Mouse (Mus musculus) brown adipose tissue, adult 24 weeks (tissue): ENCODE measurements around the gene Prtg. TPM values are rescaled to one million over a fixed set of nuclear protein-coding genes. Genes with fewer than 3 reads are reported as not detected.

Source experiments
- H3K27ac ChIP-seq: fragments of 200-500 bp; replicated peaks from 2 replicates; pipeline ENCODE4 v1.5.1; 2012; ENCODE audit warnings: low read depth, mild to moderate bottlenecking, low read length
- H3K4me1 ChIP-seq: fragments of 200-500 bp; 2 replicates; pipeline ENCODE4 v1.6.1; 2012; ENCODE audit warnings: low read length, mixed read lengths; ENCODE audit not compliant: control insufficient read depth, insufficient read depth, insufficient read length
- H3K4me3 ChIP-seq: fragments of 200-500 bp; 2 replicates; pipeline ENCODE4 v1.5.1; 2012; ENCODE audit warnings: low read depth, mild to moderate bottlenecking, low read length, moderate library complexity; ENCODE audit not compliant: insufficient read depth
- polyA plus RNA-seq: library from polyadenylated mRNA; stranded (reverse); fragments of >200 nt; gene quantifications from 2 replicates; pipeline ENCODE4 v1.2.4, GENCODE M21; 2012; ENCODE audit not compliant: missing spikeins, insufficient read depth, insufficient read length

Gene Prtg
- polyA plus RNA-seq, 1 experiment: not detected

DNA sequence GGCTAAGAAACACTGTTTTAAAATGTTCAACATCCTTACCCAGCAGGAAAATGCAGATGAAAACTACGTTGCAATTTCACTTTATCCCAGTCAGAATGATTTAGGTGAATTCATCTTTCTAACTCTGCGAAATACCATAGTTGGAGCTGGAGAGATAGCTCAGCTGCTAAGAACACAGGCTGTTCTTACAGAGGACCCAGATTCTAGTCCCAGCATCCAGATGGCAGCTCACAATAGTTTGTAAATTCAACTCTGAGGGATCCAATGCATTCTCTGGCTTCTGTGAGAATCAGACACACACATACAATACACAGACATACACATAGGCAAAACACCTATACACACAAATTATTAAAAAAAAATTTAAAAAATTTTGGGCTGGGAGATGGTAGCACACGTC, 11.4 kb upstream of the Prtg start:
- Histone ChIP-seq H3K27ac (no peak overlapping the region), H3K4me3 (no peak overlapping the region), H3K4me1 (peaks cover 10% of the 10 kb centered on the region)

DNA sequence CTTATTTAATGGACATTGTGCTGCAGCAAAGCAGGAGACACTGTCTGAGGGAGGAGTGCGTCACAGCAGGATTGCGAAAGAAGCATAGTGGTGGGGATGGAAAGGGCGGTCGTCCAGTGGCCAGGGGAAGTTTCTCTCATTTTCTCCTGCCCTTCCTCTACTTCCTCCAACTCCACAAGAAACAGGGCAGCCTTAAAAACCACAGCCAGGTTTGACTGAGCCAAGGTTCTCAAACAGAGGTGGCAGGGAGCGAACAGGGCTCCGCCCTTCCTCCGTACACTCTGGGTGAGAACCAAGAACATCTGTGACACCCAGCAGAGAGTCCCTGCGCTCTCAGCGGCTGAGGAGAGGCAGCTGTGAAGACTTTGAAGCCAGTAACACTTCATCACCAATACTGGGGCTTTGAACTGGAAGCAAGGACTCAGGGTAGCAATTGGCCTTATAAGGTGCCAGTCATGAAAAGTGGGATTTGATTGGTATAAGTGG, 9.5 kb upstream of the Prtg start:
- Histone ChIP-seq H3K4me1 (peaks cover 9% of the 10 kb centered on the region), H3K27ac (peak overlapping the region; percentile 81; the same call in 1 of the 2 replicates), H3K4me3 (peak overlapping the region; percentile 59)

DNA sequence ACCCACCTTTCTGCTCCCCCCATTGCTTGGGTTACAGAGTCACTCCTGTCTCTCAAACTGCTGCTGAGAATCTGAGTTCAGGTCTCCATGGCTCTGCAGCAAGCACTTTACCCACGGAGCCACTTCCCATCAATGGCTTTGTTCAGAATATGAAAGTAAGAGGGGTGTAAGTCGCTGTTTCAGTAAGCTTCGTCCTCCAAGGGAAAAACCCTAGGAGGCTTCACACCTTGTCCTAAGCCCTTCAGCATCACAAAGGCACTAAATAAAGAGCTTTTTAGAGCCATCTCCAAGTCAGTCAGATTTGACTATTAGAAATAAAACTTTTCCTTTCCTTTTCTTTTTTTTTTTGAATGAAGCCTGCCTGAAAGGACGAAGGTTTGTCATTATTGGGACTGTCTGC, 3.4 kb upstream of the Prtg start:
- Histone ChIP-seq H3K4me3 (no peak overlapping the region), H3K4me1 (peaks cover 5% of the 10 kb centered on the region; the same call in 1 of the 2 replicates), H3K27ac (no peak overlapping the region)

DNA sequence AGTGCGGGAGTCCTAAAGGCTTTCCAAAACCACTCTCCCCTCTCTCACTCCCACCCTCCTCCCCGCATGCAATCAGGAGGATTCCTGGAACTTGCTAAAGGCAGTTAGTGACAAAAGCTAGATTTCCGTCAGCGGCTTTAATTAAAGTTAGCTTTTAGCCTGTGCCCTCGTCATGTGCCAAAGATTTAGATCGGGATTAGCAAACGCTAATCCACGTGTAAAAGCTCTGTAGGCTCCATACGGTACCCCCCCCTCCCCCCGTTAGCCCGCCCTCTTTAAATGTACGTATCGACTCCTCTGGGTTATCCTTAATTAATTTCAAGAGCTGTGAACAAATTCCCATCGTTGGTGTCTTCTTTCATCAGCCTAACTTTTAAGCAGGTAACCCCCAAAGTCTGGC, 528 bp upstream of the Prtg start:
- H3K27ac ChIP-seq: no peak overlapping the region
- H3K4me3 ChIP-seq: no peak overlapping the region
- H3K4me1 ChIP-seq: no peaks in the 10 kb centered on the region

DNA sequence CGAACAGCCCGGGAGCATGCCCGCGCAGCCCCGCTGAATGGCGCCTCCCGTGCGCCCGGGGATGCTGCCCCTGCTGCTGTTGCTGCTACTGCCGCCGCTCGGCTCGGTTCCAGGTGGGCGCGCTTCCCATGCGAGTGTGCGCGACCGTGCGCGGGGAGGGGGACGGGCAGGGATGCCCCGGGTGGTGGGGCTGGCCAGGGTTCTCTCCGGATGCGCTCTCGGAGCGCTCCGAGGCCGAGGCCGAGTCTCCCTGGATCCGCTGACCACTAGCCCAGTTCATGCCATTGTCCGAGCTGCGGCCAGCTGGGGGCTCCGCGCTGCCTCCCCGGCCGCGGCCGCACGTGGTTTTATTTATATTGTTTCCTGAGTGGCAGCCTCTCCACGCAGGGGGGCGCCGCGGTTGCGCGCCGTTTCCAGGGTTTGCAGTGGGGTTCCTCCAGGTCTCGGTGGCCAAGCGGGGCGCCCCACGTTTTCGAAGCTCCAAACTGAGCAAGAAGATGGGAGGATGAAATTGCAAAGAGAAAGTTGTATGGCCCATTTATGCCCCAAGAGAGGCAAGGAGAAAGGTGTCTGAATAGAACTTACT, 839 bp downstream of the Prtg start:
- Histone ChIP-seq H3K4me3 (peak overlapping the region; percentile 65), H3K27ac (no peak overlapping the region), H3K4me1 (no peaks in the 10 kb centered on the region)

DNA sequence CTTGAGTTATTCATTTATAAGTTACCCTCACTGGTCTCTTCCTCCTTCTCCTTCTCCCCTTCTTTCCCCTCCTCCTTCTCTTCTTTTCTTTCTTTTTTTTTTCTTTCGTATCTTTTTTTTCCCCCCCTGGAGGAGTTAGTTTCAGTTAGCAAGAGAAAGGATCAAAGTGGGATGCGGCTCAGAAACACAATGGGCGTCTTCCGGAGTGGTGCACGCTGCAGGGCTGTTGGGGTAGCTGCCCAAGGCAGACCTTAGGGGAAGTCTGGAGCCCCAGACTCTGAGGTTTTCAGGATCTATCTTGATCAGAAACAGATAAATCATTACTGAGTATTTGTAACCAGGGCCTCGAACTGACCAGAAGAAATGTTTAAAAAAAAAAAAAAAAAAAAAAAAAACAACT, 1.5 kb downstream of the Prtg start:
- Histone ChIP-seq H3K4me3 (no peak overlapping the region), H3K4me1 (no peaks in the 10 kb centered on the region), H3K27ac (no peak overlapping the region)

DNA sequence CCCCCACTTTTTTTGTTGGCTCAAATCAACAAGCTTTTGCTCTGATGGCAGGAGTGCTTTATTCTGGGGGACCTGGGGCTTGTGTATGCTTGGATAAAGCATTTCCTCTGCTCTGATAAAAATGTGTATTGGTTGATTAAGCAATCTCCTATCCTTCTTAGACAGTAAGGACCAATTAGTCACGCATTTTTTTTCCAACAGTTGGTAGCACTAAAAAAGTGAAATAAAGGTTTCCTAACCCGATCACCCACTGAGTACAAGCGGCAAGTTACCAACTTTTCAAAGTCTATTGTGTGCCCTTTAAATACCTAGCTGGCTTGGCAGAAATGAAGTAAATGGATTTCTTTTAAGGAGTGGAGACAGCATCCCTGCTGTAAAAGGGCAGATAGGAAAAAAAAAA, 1.9 kb downstream of the Prtg start:
- H3K27ac ChIP-seq: no peak overlapping the region
- no peak overlapping the region for H3K4me3 ChIP-seq
- no peaks in the 10 kb centered on the region for H3K4me1 ChIP-seq

DNA sequence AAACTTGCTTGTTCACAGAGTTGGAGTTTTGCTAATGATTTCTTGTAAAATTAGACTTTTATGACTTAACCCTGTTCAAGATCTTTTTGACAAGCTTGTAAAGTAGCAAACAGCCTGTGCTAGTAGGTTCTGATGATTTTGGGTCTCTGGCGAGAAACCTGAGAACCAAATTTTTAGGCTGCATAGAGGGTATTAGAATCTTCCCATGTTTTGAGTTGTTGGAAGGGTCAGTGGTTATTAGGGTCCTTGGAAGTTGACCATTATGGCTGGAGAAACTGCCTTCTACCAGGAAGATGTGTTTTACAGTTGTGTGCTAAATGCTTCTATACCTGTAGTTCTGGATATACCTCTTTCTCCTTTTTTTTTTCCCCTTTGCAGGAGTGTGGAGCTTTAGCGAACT, 2.4 kb downstream of the Prtg start:
- no peaks in the 10 kb centered on the region for H3K4me1 ChIP-seq
- no peak overlapping the region for H3K27ac ChIP-seq
- H3K4me3 ChIP-seq: no peak overlapping the region

DNA sequence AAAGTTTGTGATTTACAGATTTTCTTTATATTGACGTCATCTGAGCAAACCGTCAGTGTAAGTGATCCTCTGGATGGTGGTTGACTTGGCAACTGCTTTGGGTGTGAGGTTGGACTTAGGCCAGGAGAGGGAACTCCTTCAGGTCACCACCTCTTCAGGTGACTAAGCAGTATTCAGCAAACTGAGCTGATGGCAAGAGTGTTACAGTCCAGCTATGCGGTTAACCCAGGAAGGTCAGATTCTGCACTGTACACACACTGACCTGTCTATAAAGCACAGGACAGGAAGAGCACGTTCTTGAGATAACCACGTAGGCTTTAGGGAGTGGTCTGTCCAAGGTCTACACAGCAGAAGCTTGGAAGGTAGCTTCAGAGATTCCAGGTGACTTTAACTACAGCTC, 3.9 kb downstream of the Prtg start:
- no peak overlapping the region for H3K27ac ChIP-seq
- no peak overlapping the region for H3K4me3 ChIP-seq
- H3K4me1 ChIP-seq: no peaks in the 10 kb centered on the region

DNA sequence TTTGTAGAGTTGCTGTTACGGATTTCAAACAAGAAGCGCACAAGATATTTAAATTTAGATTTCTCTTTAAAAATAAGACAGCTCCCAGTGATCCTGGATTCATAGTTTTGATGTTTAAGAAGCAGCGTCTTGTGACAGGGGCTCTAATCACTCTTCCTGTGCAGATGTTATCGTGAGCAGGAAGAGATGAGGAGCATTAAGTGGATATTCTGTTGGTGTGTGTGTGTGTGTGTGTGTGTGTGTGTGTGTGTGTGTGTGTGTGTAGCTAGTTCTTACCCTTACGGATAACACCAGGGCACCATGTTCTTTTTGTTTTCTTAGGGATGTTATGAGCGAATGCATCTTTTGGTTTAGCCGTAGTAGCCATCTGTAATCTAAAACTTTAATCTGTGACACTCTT, 5.4 kb downstream of the Prtg start:
- Histone ChIP-seq H3K27ac (no peak overlapping the region), H3K4me1 (no peaks in the 10 kb centered on the region)

DNA sequence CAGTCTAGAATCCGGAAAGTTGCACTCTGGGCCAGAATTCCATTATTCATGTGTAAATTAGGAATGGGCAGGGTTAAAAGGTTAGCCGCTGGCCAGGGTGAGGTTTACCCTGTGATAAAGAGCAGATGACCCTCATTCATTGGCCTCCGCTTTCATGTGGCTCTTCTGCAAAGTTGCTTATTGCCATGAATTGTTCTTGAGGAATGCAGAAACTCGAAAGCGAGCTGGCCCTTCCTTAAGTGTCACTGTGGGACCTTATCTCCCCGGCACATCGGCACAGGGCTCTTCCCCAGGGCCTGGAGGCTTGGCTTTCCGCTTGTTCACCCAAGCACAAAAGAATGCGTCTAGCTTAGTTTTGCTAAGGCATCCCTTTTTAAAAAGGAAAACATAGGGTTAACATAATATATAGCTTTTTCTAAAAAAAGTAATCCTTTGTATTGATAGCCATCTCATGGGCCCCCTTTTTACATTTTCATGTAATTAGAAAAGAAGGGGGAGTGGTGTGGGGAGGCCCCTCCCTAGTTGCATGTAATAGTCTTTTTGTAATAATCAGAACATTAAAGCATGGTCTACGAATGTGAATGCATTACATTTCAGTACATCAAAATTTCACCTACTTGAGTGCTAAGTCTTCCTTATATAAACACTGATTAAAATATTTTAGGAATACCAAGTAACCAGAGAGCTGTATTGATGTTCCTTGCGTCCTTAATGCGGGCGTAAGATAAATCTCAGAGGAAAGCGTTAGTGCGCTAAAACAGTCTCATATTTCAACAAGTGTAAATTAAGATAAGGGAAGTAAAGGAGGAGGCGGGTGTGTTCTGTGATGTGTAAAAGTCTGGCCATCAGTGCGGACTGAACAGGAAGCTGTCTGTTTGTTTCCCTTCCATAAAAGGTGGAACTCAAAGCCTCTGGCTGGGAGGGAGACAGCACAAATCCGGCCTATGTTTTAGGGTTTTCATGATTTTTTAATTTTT, 6.2 kb downstream of the Prtg start:
- Histone ChIP-seq H3K27ac (no peak overlapping the region), H3K4me3 (no peak overlapping the region), H3K4me1 (no peaks in the 10 kb centered on the region)

More for the DNA sequence above, 5.4 kb downstream of the Prtg start:
- no peak overlapping the region for H3K4me3 ChIP-seq

DNA sequence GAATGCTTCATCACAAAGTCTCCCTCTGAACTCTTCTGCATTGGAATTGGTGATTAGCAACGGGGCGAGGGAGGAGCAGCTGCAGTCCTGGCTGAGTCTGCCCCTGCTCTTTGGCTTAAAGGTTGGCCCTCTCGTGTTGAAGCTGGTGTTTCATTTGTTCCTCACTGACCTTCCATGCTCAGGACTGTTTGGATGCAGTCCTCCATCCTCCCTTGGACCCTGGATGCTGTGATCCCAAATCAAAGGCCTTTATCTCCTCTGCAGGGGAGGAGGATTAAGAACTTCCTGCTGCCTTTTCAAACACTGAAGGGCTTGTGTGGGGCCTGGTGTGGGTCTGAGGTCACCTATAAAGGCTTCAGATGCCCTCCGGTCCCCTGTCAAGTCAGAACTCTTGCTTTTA, 18.8 kb downstream of the Prtg start:
- Histone ChIP-seq H3K4me3 (no peak overlapping the region), H3K27ac (no peak overlapping the region), H3K4me1 (no peaks in the 10 kb centered on the region)

DNA sequence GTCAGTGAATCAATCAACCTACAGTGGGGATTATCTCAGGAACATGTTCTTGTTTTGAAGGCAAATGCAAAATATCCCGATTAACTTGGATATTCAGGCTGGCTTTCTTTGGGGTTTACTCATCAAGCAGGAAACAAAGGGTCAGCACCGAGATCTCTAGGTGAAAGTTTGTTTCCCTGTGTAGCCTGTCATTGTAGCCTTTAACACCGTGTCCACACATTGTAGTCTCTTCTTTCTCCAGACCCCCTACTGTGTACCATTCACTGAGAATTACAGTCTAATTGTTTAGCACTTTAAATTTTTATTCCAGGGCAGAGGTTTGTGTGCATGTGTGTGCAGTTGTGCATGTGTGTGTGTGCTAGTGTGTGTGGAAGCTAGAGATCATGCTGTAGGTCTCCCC, 19.3 kb downstream of the Prtg start:
- no peak overlapping the region for H3K4me3 ChIP-seq
- H3K4me1 ChIP-seq: no peaks in the 10 kb centered on the region
- H3K27ac ChIP-seq: no peak overlapping the region

DNA sequence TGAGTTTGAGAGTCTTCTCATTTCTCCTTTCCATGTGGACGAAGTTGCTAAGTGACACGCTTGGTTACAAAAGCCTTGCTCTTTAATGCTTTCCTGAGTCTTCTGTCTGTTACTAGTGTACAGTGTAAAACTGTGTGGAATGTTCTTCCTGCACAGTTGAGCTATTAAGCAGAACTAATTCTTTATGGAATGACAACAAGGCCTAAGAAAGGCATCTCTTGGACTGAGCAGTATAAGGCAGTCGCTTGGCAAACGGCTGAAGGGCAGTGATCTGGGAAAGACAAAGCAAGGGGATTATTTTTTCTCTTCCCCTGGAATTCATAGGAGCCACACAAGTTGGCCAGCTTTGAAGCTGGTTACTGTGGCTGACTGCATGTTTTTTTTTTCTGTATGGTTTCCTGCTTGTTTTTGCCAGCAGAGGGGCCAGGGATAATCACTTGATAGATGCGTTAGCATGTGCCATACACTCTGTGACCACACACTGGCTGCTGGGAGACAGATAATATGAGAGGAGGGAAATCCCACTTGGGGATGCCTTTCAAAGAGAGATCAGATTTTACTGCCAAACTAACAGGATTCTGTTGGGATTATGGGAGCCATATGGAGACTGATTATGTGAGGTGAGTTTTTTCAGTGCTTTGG, 22.1 kb downstream of the Prtg start:
- no peak overlapping the region for H3K27ac ChIP-seq
- H3K4me3 ChIP-seq: no peak overlapping the region
- no peaks in the 10 kb centered on the region for H3K4me1 ChIP-seq

DNA sequence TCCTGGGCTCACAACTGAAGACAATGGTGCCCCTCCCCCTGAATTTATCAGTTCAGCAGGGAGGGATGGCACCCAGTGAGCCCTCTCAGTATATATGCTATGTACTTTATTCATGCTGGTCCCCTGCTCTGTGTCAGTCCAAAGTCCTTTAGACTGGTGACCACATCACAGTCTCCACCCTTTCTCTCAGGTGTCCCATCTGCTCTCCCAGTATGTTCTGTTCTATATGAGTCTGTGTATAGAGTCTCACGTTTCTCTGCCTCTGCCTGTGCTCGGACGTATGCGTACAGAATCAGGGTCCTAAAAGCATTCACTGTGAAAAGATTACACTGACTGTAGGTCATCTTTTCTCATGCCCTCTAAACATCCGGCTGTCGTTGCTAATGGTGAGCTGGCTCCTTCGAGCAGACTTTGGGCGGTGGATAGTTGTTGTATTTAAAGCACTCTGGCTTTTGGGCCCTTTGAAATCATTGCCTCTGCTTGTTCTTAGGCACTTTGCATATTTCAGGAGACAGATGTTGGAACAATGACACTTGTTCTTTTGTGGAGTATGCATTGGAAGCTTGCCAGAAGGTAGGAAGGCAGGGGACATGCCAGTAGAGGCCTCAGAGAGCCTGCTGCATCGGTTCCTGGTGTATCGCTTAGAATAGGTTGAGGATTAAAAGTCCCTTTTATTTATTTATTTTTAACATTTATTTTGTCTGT, 27.5 kb downstream of the Prtg start:
- H3K4me1 ChIP-seq: no peaks in the 10 kb centered on the region
- H3K27ac ChIP-seq: no peak overlapping the region
- no peak overlapping the region for H3K4me3 ChIP-seq
